Mouse (Mus musculus): ENCODE results near the gene Dusp9. TPM values are rescaled to one million over a fixed set of nuclear protein-coding genes. Genes with fewer than 3 reads are reported as not detected.

The Dusp9 gene
- total RNA-seq, 1 experiment, result 197 TPM

DNA sequence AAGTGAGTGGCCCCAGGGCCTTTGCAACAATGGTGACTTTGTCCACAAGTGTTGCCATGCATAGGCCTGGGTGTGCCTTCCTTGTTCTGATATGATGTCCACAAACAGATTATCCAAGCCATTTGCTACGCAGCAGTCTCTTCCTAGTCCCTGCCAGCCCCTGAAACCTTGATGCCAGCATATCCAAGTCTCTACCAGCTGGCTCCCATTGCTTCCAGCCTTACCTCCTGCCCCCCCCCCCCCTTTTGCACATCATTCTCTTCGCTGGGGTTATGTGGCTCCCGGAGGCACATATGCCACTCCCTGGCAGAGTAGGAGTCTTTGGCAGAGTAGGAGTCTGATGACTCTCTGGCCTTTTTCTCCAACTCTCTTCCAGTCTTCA is 21.1 kb downstream of the Dusp9 start:
- TF ChIP-seq MAFK (IDR thresholded peaks at IDR 0.05; ENCODE audit: insufficient read depth, low read depth, low read length) (no peak), HCFC1 (IDR thresholded peaks at IDR 0.05; ENCODE audit: borderline replicate concordance, insufficient read depth, low read length) (no peak), CHD2 (IDR thresholded peaks at IDR 0.05; ENCODE audit: low read depth, low read length) (no peak), ZC3H11A (IDR thresholded peaks at IDR 0.05; ENCODE audit: borderline replicate concordance, low read depth, low read length) (no peak), ZNF384 (IDR thresholded peaks at IDR 0.05; ENCODE audit: low read depth, low read length) (no peak)
- Histone ChIP-seq H3K27ac (ENCODE audit: insufficient read depth, low read depth, low read length, poor library complexity, severe bottlenecking) (no peak overlapping the region), H3K4me1 (ENCODE audit: control insufficient read depth in 2 of 2, insufficient read depth in 2 of 2, low read length in 2 of 2, poor library complexity in 1 of 2) (peaks cover 0 to 7% of the 10 kb centered on the region in 2 experiments; a peak in 1 of 4 replicates), H3K9ac (ENCODE audit: insufficient read depth, low read depth, low read length, poor library complexity, severe bottlenecking) (peak overlapping the region; percentile 33; the same call in 1 of the 2 replicates), H3K9me3 (ENCODE audit: control insufficient read depth, insufficient read depth, low read depth, low read length) (no peaks in the 10 kb centered on the region), H3K4me3 (ENCODE audit: insufficient read depth in 1 of 2, low read depth in 1 of 2, low read length in 2 of 2, poor library complexity in 1 of 2, severe bottlenecking in 1 of 2) (peak overlapping the region; percentile 52 to 69; a peak in 3 of 4 replicates), H3K36me3 (ENCODE audit: control insufficient read depth, insufficient read depth, low read length, poor library complexity, severe bottlenecking) (no peaks in the 10 kb centered on the region)
- no peak for DNase-seq (ENCODE audit: low read depth, low spot score)
- in situ Hi-C loops (cut with MboI; ENCODE audit: low sequenced_read_pairs in 2 of 2, unreplicated experiment in 2 of 2), result loop anchor here in 1 of 2 experiments (25.0 kb wide), 1 partner anchor 623 kb away; the partner anchor contains the start of gene Pnma5

DNA sequence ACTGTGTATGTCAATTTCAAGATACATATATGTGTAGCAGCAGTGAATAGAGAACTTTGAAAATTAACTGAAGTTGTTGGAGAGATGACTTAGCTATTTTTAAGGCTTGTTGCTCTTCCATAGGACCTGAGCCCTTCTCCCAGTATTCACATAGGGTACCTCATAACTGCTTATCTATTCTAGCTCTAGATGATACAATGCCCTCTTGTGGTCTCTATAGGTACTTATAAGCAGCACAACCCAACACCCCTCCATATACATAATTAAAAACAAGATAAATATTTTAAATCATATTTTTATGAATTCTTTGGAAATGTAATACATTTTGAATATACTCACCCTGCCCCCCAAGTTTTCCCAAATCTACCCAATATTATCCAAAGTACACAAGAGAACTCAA is 23.9 kb downstream of the Dusp9 start:
- peaks cover 0 to 6% of the 10 kb centered on the region in 2 experiments; a peak in 1 of 4 replicates for H3K4me1 ChIP-seq (ENCODE audit: control insufficient read depth in 2 of 2, insufficient read depth in 2 of 2, low read length in 2 of 2, poor library complexity in 1 of 2)
- no peak overlapping the region for H3K27ac ChIP-seq (ENCODE audit: insufficient read depth, low read depth, low read length, poor library complexity, severe bottlenecking)
- no peak for DNase-seq (ENCODE audit: low read depth, low spot score)
- H3K4me3 ChIP-seq (ENCODE audit: insufficient read depth in 1 of 2, low read depth in 1 of 2, low read length in 2 of 2, poor library complexity in 1 of 2, severe bottlenecking in 1 of 2), result no peak overlapping the region
- TF ChIP-seq ZC3H11A (IDR thresholded peaks at IDR 0.05; ENCODE audit: borderline replicate concordance, low read depth, low read length) (no peak), CHD2 (IDR thresholded peaks at IDR 0.05; ENCODE audit: low read depth, low read length) (no peak), HCFC1 (IDR thresholded peaks at IDR 0.05; ENCODE audit: borderline replicate concordance, insufficient read depth, low read length) (no peak), MAFK (IDR thresholded peaks at IDR 0.05; ENCODE audit: insufficient read depth, low read depth, low read length) (no peak), ZNF384 (IDR thresholded peaks at IDR 0.05; ENCODE audit: low read depth, low read length) (no peak)
- no peaks in the 10 kb centered on the region for H3K36me3 ChIP-seq (ENCODE audit: control insufficient read depth, insufficient read depth, low read length, poor library complexity, severe bottlenecking)
- no peak overlapping the region for H3K9ac ChIP-seq (ENCODE audit: insufficient read depth, low read depth, low read length, poor library complexity, severe bottlenecking)
- H3K9me3 ChIP-seq (ENCODE audit: control insufficient read depth, insufficient read depth, low read depth, low read length), result no peaks in the 10 kb centered on the region
- in situ Hi-C loops (cut with MboI; ENCODE audit: low sequenced_read_pairs in 2 of 2, unreplicated experiment in 2 of 2), result loop anchor here in 1 of 2 experiments (25.0 kb wide), 1 partner anchor 626 kb away; the partner anchor contains the start of gene Pnma5

DNA sequence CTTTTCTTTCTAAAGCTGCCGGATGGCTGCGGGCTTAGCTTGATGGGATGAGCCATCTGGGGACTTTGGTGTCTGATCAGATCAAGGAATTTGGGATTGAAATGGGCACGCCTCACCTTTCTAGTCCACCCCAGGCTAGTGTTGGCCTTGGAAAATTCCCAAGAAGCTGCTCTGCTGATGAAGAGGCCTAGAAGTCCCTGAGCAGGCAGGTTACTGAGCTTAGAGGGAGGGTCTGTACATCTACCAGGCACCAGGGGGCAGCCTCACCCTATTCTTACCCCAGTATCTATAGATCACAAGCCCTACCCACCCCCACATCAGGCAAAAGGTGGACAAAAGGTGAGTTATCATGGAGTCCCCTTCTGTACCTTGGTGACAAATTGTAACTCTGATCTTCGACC is 32.8 kb downstream of the Dusp9 start:
- Histone ChIP-seq H3K27ac (ENCODE audit: insufficient read depth, low read depth, low read length, poor library complexity, severe bottlenecking) (no peak overlapping the region; the same call in 1 of the 2 replicates), H3K36me3 (ENCODE audit: control insufficient read depth, insufficient read depth, low read length, poor library complexity, severe bottlenecking) (peaks cover 14% of the 10 kb centered on the region), H3K9me3 (ENCODE audit: control insufficient read depth, insufficient read depth, low read depth, low read length) (no peaks in the 10 kb centered on the region), H3K4me1 (ENCODE audit: control insufficient read depth in 2 of 2, insufficient read depth in 2 of 2, low read length in 2 of 2, poor library complexity in 1 of 2) (peaks cover 0 to 8% of the 10 kb centered on the region in 2 experiments; a peak in 1 of 4 replicates), H3K4me3 (ENCODE audit: insufficient read depth in 1 of 2, low read depth in 1 of 2, low read length in 2 of 2, poor library complexity in 1 of 2, severe bottlenecking in 1 of 2) (peak overlapping the region in 1 of 2 experiments; percentile 67; a peak in 3 of 4 replicates), H3K9ac (ENCODE audit: insufficient read depth, low read depth, low read length, poor library complexity, severe bottlenecking) (0 out of 2 replicates have a peak overlapping the region, but pooled peaks have one; percentile 43)
- peak; percentile 68 for DNase-seq (ENCODE audit: low read depth, low spot score)
- TF ChIP-seq ZNF384 (IDR thresholded peaks at IDR 0.05; ENCODE audit: low read depth, low read length) (no peak), MAFK (IDR thresholded peaks at IDR 0.05; ENCODE audit: insufficient read depth, low read depth, low read length) (no peak), CHD2 (IDR thresholded peaks at IDR 0.05; ENCODE audit: low read depth, low read length) (no peak)
- in situ Hi-C loops (cut with MboI; ENCODE audit: low sequenced_read_pairs in 2 of 2, unreplicated experiment in 2 of 2), result loop anchor here in 1 of 2 experiments (25.0 kb wide), 1 partner anchor 635 kb away; the partner anchor contains the start of gene Pnma5

DNA sequence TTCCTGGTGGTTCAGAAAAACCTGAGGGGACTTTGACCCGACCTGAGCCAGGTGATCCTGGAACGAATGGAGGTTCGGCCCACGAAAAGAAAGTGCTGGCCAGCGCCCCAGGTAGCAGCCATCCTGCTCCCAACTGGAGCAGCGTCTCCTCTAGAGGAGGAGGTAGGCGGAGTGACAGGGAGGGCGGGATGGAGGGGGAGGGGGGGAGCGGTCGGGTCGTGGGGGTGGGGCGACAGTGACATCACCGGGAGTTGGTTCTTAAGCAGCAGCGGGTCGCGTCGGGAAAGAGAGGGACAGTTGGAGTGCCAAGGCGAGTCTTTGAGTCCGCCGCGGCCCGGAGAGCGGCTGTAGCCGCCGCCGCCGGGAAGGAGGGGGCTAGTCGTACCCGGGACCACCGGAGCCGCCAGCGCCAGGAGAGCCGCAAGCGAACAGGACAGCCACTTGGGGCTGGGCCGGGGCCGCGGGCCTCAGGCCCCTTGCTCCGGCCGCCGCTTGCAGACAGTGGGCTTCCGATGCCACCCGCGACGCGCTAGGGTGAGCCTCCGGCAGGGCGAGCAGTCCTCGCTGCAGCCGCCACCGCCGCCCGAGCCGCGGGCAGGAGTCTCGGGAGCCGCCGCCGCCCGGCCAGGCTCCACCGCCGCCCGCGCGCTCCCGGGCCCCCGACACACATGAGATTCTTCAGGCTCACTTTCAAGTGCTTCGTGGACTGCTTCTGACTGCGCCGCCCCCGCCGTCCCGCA is 33.8 kb downstream of the Dusp9 start, which contains the start of gene Slc6a8:
TSS of gene Slc6a8 (plus strand) at position 272 of the 740 bp plus-strand sequence.
- H3K4me1 ChIP-seq (ENCODE audit: control insufficient read depth in 2 of 2, insufficient read depth in 2 of 2, low read length in 2 of 2, poor library complexity in 1 of 2), result peaks cover 0 to 8% of the 10 kb centered on the region in 2 experiments; a peak in 1 of 4 replicates
- in situ Hi-C loops (cut with MboI; ENCODE audit: low sequenced_read_pairs in 2 of 2, unreplicated experiment in 2 of 2), result loop anchor here in 1 of 2 experiments (25.0 kb wide), 1 partner anchor 636 kb away; the partner anchor contains the start of gene Pnma5
- H3K9ac ChIP-seq (ENCODE audit: insufficient read depth, low read depth, low read length, poor library complexity, severe bottlenecking), result peak within 1 kb of the TSS; percentile 86
- peak within 1 kb of the TSS; percentile 67 to 91 for H3K4me3 ChIP-seq (ENCODE audit: insufficient read depth in 1 of 2, low read depth in 1 of 2, low read length in 2 of 2, poor library complexity in 1 of 2, severe bottlenecking in 1 of 2)
- peak; percentile 34 for DNase-seq (ENCODE audit: low read depth, low spot score)
- TF ChIP-seq HCFC1 (IDR thresholded peaks at IDR 0.05; ENCODE audit: borderline replicate concordance, insufficient read depth, low read length), result no peak
- TF ChIP-seq CHD2 (IDR thresholded peaks at IDR 0.05; ENCODE audit: low read depth, low read length), result no peak
- no peak for TF ChIP-seq MAFK (IDR thresholded peaks at IDR 0.05; ENCODE audit: insufficient read depth, low read depth, low read length)
- TF ChIP-seq ZNF384 (IDR thresholded peaks at IDR 0.05; ENCODE audit: low read depth, low read length), result no peak
- peaks cover 22% of the 10 kb centered on the region for H3K36me3 ChIP-seq (ENCODE audit: control insufficient read depth, insufficient read depth, low read length, poor library complexity, severe bottlenecking)
- H3K9me3 ChIP-seq (ENCODE audit: control insufficient read depth, insufficient read depth, low read depth, low read length), result no peaks in the 10 kb centered on the region
- H3K27ac ChIP-seq (ENCODE audit: insufficient read depth, low read depth, low read length, poor library complexity, severe bottlenecking), result no peak within 1 kb of the TSS; the same call in 1 of the 2 replicates

All from ES-E14 (cell line).